Mouse (Mus musculus) embryonic facial prominence, embryonic 15.5 days (tissue): ENCODE data around the gene Bbs1. TPM values are rescaled to one million over a fixed set of nuclear protein-coding genes. Genes with fewer than 3 reads are reported as not detected.

Experiments used
- polyA plus RNA-seq: library from polyadenylated mRNA; unstranded; fragments of >200 nt; fragmentation: Nextera tagmentation; extraction: Ambion mirVana; gene quantifications from 2 replicates; pipeline ENCODE4 v1.2.1, GENCODE M21; 2015

Bbs1 gene
- polyA plus RNA-seq, 1 experiment from 2014 or later, result 5.5 TPM

Other genes starting within 250 kb of the Bbs1 start
- gene Gm960, start 208.0 kb downstream of the Bbs1 start, polyA plus RNA-seq, result 2.6 and 5.4 TPM in 2 replicates
- gene Sptbn2, start 195.5 kb downstream of the Bbs1 start, polyA plus RNA-seq, result 5.3 TPM in 2 replicates
- gene Rbm4b, start 150.1 kb downstream of the Bbs1 start, polyA plus RNA-seq, result 64.3 and 65.5 TPM in 2 replicates
- gene Rbm4, start 112.7 kb downstream of the Bbs1 start, polyA plus RNA-seq, result 66.5 and 70.2 TPM in 2 replicates
- 30.9 and 36.3 TPM in 2 replicates for gene Gm21992, start 95.0 kb downstream of the Bbs1 start, polyA plus RNA-seq
- gene Rbm14, start 95.0 kb downstream of the Bbs1 start, polyA plus RNA-seq, result 74.1 and 74.5 TPM in 2 replicates
- gene Ccs, start 67.3 kb downstream of the Bbs1 start, polyA plus RNA-seq, result 69.4 and 73.8 TPM in 2 replicates
- gene Ccdc87, start 67.3 kb downstream of the Bbs1 start, polyA plus RNA-seq, result 1.2 and 1.9 TPM in 2 replicates
- 62.7 and 63.9 TPM in 2 replicates for gene Ctsf, start 51.5 kb downstream of the Bbs1 start, polyA plus RNA-seq
- 29.6 and 33.7 TPM in 2 replicates for gene Actn3, start 28.7 kb downstream of the Bbs1 start, polyA plus RNA-seq
- 14.0 and 14.9 TPM in 2 replicates for gene Zdhhc24, start 28.0 kb downstream of the Bbs1 start, polyA plus RNA-seq
- 113 and 117 TPM in 2 replicates for gene Dpp3, start 21.7 kb upstream of the Bbs1 start, polyA plus RNA-seq
- gene Peli3, start 36.5 kb upstream of the Bbs1 start, polyA plus RNA-seq, result 5.0 and 5.1 TPM in 2 replicates
- 84.2 and 85.9 TPM in 2 replicates for gene Mrpl11, start 55.5 kb upstream of the Bbs1 start, polyA plus RNA-seq
- not detected in 2 replicates for gene Npas4, start 83.7 kb upstream of the Bbs1 start, polyA plus RNA-seq
- 3.5 and 4.9 TPM in 2 replicates for gene Slc29a2, start 117.2 kb upstream of the Bbs1 start, polyA plus RNA-seq
- gene B4gat1, start 132.2 kb upstream of the Bbs1 start, polyA plus RNA-seq, result 47.2 and 48.4 TPM in 2 replicates
- 1.9 and 2.0 TPM in 2 replicates for gene AC124502.3, start 132.3 kb upstream of the Bbs1 start, polyA plus RNA-seq
- 42.2 and 48.6 TPM in 2 replicates for gene Brms1, start 134.7 kb upstream of the Bbs1 start, polyA plus RNA-seq
- gene Rin1, start 143.9 kb upstream of the Bbs1 start, polyA plus RNA-seq, result 2.6 and 4.4 TPM in 2 replicates
- gene Cd248, start 161.4 kb upstream of the Bbs1 start, polyA plus RNA-seq, result 131 and 158 TPM in 2 replicates
- gene Tmem151a, start 178.9 kb upstream of the Bbs1 start, polyA plus RNA-seq, result 2.3 and 3.0 TPM in 2 replicates
- gene Yif1a, start 181.9 kb upstream of the Bbs1 start, polyA plus RNA-seq, result 111 and 119 TPM in 2 replicates
- 35.5 and 38.7 TPM in 2 replicates for gene Cnih2, start 191.9 kb upstream of the Bbs1 start, polyA plus RNA-seq
- gene Rab1b, start 200.4 kb upstream of the Bbs1 start, polyA plus RNA-seq, result 256 and 270 TPM in 2 replicates
- 17.9 and 19.5 TPM in 2 replicates for gene Klc2, start 211.9 kb upstream of the Bbs1 start, polyA plus RNA-seq